Mouse (Mus musculus): ENCODE measurements around the gene Hfe2.

- no peak for TF ChIP-seq CTCF (IDR thresholded peaks at IDR 0.05)
- no peak for TF ChIP-seq POLR2A (IDR thresholded peaks at IDR 0.05; ENCODE audit: insufficient read depth, low read depth, low read length)
- TF ChIP-seq EP300 (IDR thresholded peaks at IDR 0.05; ENCODE audit: insufficient read depth, low read depth, low read length): no peak
Measured at GRCm38 (mm10) chr3:96526013-96526762, 1.2 kb downstream of the Hfe2 start.
